Mouse (Mus musculus) brain, embryonic 14.5 days (tissue): Measurements from ENCODE around the gene Gpr119.
A peak's percentile ranks its signal among the peaks of the same experiment; 100 is the strongest.

Experiments used
- CTCF ChIP-seq: fragments of 200-500 bp; IDR thresholded peaks from 2 replicates; pipeline ENCODE4 v1.5.1; 2012; ENCODE audit warnings: inconsistent platforms, mild to moderate bottlenecking, moderate library complexity, borderline replicate concordance; ENCODE audit not compliant: insufficient read depth, insufficient read length; ENCODE audit errors: extremely low read depth
- POLR2A ChIP-seq: fragments of 200-500 bp; IDR thresholded peaks from 2 replicates; pipeline ENCODE4 v1.6.1; 2012; ENCODE audit warnings: mild to moderate bottlenecking, inconsistent platforms, borderline replicate concordance; ENCODE audit not compliant: poor library complexity, insufficient read depth, insufficient read length, severe bottlenecking; ENCODE audit errors: extremely low read depth

- peak; percentile 51; the same call in 1 of the 2 replicates for TF ChIP-seq CTCF
- no peak for TF ChIP-seq POLR2A
Observed at GRCm38 (mm10) chrX:48644122-48644521, 30.2 kb downstream of the Gpr119 start.
